15 mouse cellular contexts compared by ENCODE assay signal in genomic region chr13:101769955-101770354, GRCm38 (mm10).
"Had no signal": no experiment of that assay in that cellular context is flagged by ENCODE, and none has a peak within 500 bp of the region (broad histone marks: within the 10 kb centered on the region; RNA-seq: fewer than 3 reads in every experiment).

No protein-coding gene starts in this region.

- H3K9ac ChIP-seq: neural tube, embryonic 15.5 days; stomach, embryonic 15.5 days had no signal

- H3K4me2 ChIP-seq: neural tube, embryonic 15.5 days; stomach, embryonic 15.5 days had no signal

- H3K27me3 ChIP-seq: neural tube, embryonic 15.5 days; stomach, embryonic 15.5 days had no signal

- H3K36me3 ChIP-seq: neural tube, embryonic 15.5 days; stomach, embryonic 15.5 days had no signal

- H3K27ac ChIP-seq: neural tube, embryonic 15.5 days; stomach, embryonic 15.5 days; stomach, postnatal 0 days had no signal

- H3K9me3 ChIP-seq: neural tube, embryonic 15.5 days; stomach, embryonic 15.5 days had no signal

- H3K4me3 ChIP-seq: neural tube, embryonic 15.5 days; stomach, embryonic 15.5 days had no signal

- DNase-seq: retina, postnatal 1 day; right cerebral cortex, adult 18-20 months; right cerebral cortex, postnatal 14 days; right cerebral cortex, postnatal 25 days; right cerebral cortex, postnatal 4 days; spleen, adult 18-20 months; thymus, adult 18-20 months; thymus, adult 2 months; thymus, postnatal 14 days; thymus, postnatal 25 days; thymus, postnatal 36 days; thymus, postnatal 4 days had no signal
